Mouse (Mus musculus) liver, postnatal 0 days (tissue): ENCODE data around the gene Rilp.

Experiments
- CTCF ChIP-seq: sonication (generic); IDR thresholded peaks from 2 replicates; pipeline ENCODE4 v1.5.1; 2016; ENCODE audit warnings: antibody characterized with exemption, low read depth
- EP300 ChIP-seq: IDR thresholded peaks from 2 replicates; pipeline ENCODE4 v1.6.1; 2016; ENCODE audit warnings: antibody characterized with exemption, low read depth, mild to moderate bottlenecking

- TF ChIP-seq CTCF (no peak), EP300 (no peak)
These were observed 21.0 kb downstream of the Rilp start for GRCm38 (mm10) chr11:75530845-75531373.
